Mouse (Mus musculus) erythroblast, embryonic 14.5 days (primary cell): ENCODE measurements at regions not wholly inside any gene's neighbourhood (a gene's known extent, or its start where the extent isn't known, plus 50 kb on each side); places are given as distances from the start of the nearest gene placed in this dataset.

ENCODE experiments used
- H3K27me3 ChIP-seq: 2 replicates; pipeline ENCODE4 v1.6.1; 2012; ENCODE audit warnings: inconsistent platforms; ENCODE audit not compliant: control insufficient read depth
- H3K36me3 ChIP-seq: 2 replicates; pipeline ENCODE4 v1.6.1; 2012; ENCODE audit warnings: mild to moderate bottlenecking, inconsistent platforms; ENCODE audit not compliant: control insufficient read depth
- H3K4me1 ChIP-seq: 2 replicates; pipeline ENCODE4 v1.6.1; 2012; ENCODE audit warnings: inconsistent platforms; ENCODE audit not compliant: control insufficient read depth
- H3K4me3 ChIP-seq: replicated peaks from 2 replicates; pipeline ENCODE3; 2012; ENCODE audit warnings: moderate library complexity, mild to moderate bottlenecking, inconsistent platforms
- H3K9me3 ChIP-seq: 2 replicates; pipeline ENCODE4 v1.6.1; 2012; ENCODE audit warnings: low read length, inconsistent platforms, mixed read lengths; ENCODE audit not compliant: control insufficient read depth
- GATA1 ChIP-seq: IDR thresholded peaks from 2 replicates; pipeline ENCODE4 v1.6.1; 2012; ENCODE audit warnings: low read length, inconsistent platforms, mixed read lengths
- TAL1 ChIP-seq: IDR thresholded peaks from 3 replicates; pipeline ENCODE4 v1.6.1; 2012; ENCODE audit warnings: low read length, inconsistent platforms, mixed read lengths

GRCm38 (mm10) chr16:93041399-93041798 lies 215.4 kb upstream of the Runx1 start:
- Histone ChIP-seq H3K36me3 (no peaks in the 10 kb centered on the region), H3K27me3 (0 out of 2 replicates have a peak, but pooled peaks cover 3% of the 10 kb centered on the region), H3K4me1 (no peaks in the 10 kb centered on the region), H3K4me3 (no peak overlapping the region), H3K9me3 (peaks cover 5% of the 10 kb centered on the region)
- no peak for TF ChIP-seq TAL1
- TF ChIP-seq GATA1: no peak

- TF ChIP-seq GATA1 (no peak), TAL1 (no peak)
- 0 out of 2 replicates have a peak, but pooled peaks cover 3% of the 10 kb centered on the region for H3K27me3 ChIP-seq
- H3K4me1 ChIP-seq: no peaks in the 10 kb centered on the region
- no peaks in the 10 kb centered on the region for H3K36me3 ChIP-seq
- H3K4me3 ChIP-seq: no peak overlapping the region
- peaks cover 5% of the 10 kb centered on the region for H3K9me3 ChIP-seq
These were observed 209.7 kb upstream of the Runx1 start for GRCm38 (mm10) chr16:93035626-93036025.

GRCm38 (mm10) chr16:93033943-93034342 lies 208.0 kb upstream of the Runx1 start:
- Histone ChIP-seq H3K36me3 (no peaks in the 10 kb centered on the region), H3K9me3 (no peaks in the 10 kb centered on the region; the same call in 1 of the 2 replicates), H3K27me3 (no peaks in the 10 kb centered on the region), H3K4me1 (no peaks in the 10 kb centered on the region), H3K4me3 (no peak overlapping the region)
- TF ChIP-seq GATA1 (no peak), TAL1 (no peak)

- Histone ChIP-seq H3K9me3 (no peaks in the 10 kb centered on the region; the same call in 1 of the 2 replicates), H3K4me1 (no peaks in the 10 kb centered on the region), H3K27me3 (no peaks in the 10 kb centered on the region), H3K4me3 (no peak overlapping the region), H3K36me3 (no peaks in the 10 kb centered on the region)
- TF ChIP-seq TAL1 (no peak), GATA1 (no peak)
These were observed 205.7 kb upstream of the Runx1 start for GRCm38 (mm10) chr16:93031624-93032023.

- Histone ChIP-seq H3K36me3 (no peaks in the 10 kb centered on the region), H3K27me3 (no peaks in the 10 kb centered on the region), H3K4me3 (no peak overlapping the region), H3K4me1 (no peaks in the 10 kb centered on the region), H3K9me3 (no peaks in the 10 kb centered on the region; the same call in 1 of the 2 replicates)
- TF ChIP-seq TAL1: no peak
- TF ChIP-seq GATA1: no peak
These were observed 202.7 kb upstream of the Runx1 start for GRCm38 (mm10) chr16:93028640-93029039.

- Histone ChIP-seq H3K4me3 (no peak overlapping the region), H3K36me3 (no peaks in the 10 kb centered on the region), H3K9me3 (no peaks in the 10 kb centered on the region; the same call in 1 of the 2 replicates), H3K27me3 (no peaks in the 10 kb centered on the region), H3K4me1 (no peaks in the 10 kb centered on the region)
- TF ChIP-seq GATA1 (no peak), TAL1 (no peak)
These were observed 202.1 kb upstream of the Runx1 start for GRCm38 (mm10) chr16:93028016-93028415.

- H3K9me3 ChIP-seq: no peaks in the 10 kb centered on the region; the same call in 1 of the 2 replicates
- H3K27me3 ChIP-seq: no peaks in the 10 kb centered on the region
- H3K36me3 ChIP-seq: no peaks in the 10 kb centered on the region
- no peak for TF ChIP-seq TAL1
- no peak for TF ChIP-seq GATA1
- no peaks in the 10 kb centered on the region for H3K4me1 ChIP-seq
- H3K4me3 ChIP-seq: no peak overlapping the region
These were observed 200.2 kb upstream of the Runx1 start for GRCm38 (mm10) chr16:93026094-93026648.

- Histone ChIP-seq H3K9me3 (no peaks in the 10 kb centered on the region), H3K4me3 (no peak overlapping the region), H3K4me1 (no peaks in the 10 kb centered on the region), H3K36me3 (no peaks in the 10 kb centered on the region), H3K27me3 (peaks cover 2% of the 10 kb centered on the region; the same call in 1 of the 2 replicates)
- TF ChIP-seq TAL1 (no peak), GATA1 (no peak)
These were observed 194.0 kb upstream of the Runx1 start for GRCm38 (mm10) chr16:93019800-93020555.

- no peaks in the 10 kb centered on the region for H3K36me3 ChIP-seq
- H3K9me3 ChIP-seq: no peaks in the 10 kb centered on the region
- H3K27me3 ChIP-seq: peaks cover 2% of the 10 kb centered on the region; the same call in 1 of the 2 replicates
- TF ChIP-seq TAL1 (no peak), GATA1 (no peak)
- no peaks in the 10 kb centered on the region for H3K4me1 ChIP-seq
- no peak overlapping the region for H3K4me3 ChIP-seq
These were observed 192.8 kb upstream of the Runx1 start for GRCm38 (mm10) chr16:93018766-93019165.
